Mouse (Mus musculus): ENCODE measurements around the gene Tada2a.

- TF ChIP-seq POLR2A (IDR thresholded peaks at IDR 0.05; ENCODE audit: insufficient read depth, low read depth, low read length): no peak
- peak; percentile 83 for TF ChIP-seq CTCF (IDR thresholded peaks at IDR 0.05)
- TF ChIP-seq EP300 (IDR thresholded peaks at IDR 0.05; ENCODE audit: insufficient read depth, low read depth, low read length): 0 out of 2 replicates have a peak, but pooled peaks have one; percentile 20
Measured at GRCm38 (mm10) chr11:84031971-84032370, 97.4 kb downstream of the Tada2a start.
